Mouse (Mus musculus) forebrain, embryonic 12.5 days (tissue): ENCODE results near the gene Hydin. TPM values are rescaled to one million over a fixed set of nuclear protein-coding genes. Genes with fewer than 3 reads are reported as not detected.
"Not testable (repeated sequence)": the region's sequence is repeated elsewhere in the genome, so short reads cannot be mapped to it uniquely, and the experiment has no call there.

ENCODE experiments used
- ATAC-seq: fragments of 200-750 bp; cut with Nextera tagmentation; 2 replicates; pipeline ENCODE4 v1.8.0; 2017; ENCODE audit warnings: moderate TSS enrichment; ENCODE audit not compliant: low FRiP score
- H3K27ac ChIP-seq: fragments of 300-500 bp; sonication (generic); 2 replicates; pipeline ENCODE4 v1.5.1; 2016; ENCODE audit warnings: mild to moderate bottlenecking
- H3K27me3 ChIP-seq: fragments of 300-500 bp; sonication (generic); 2 replicates; pipeline ENCODE4 v1.6.1; 2016; ENCODE audit warnings: mild to moderate bottlenecking
- H3K36me3 ChIP-seq: fragments of 300-500 bp; sonication (generic); replicated peaks from 2 replicates; pipeline ENCODE4 v1.6.1; 2016; ENCODE audit warnings: mild to moderate bottlenecking
- H3K4me1 ChIP-seq: fragments of 300-500 bp; sonication (generic); 2 replicates; pipeline ENCODE4 v1.6.1; 2016
- H3K4me2 ChIP-seq: fragments of 300-500 bp; sonication (generic); 2 replicates; pipeline ENCODE4 v1.6.1; 2016; ENCODE audit warnings: mild to moderate bottlenecking, moderate library complexity
- H3K4me3 ChIP-seq: fragments of 300-500 bp; sonication (generic); replicated peaks from 2 replicates; pipeline ENCODE4 v1.5.1; 2016; ENCODE audit warnings: mild to moderate bottlenecking
- H3K9ac ChIP-seq: fragments of 300-500 bp; sonication (generic); 2 replicates; pipeline ENCODE4 v1.6.1; 2016; ENCODE audit warnings: mild to moderate bottlenecking
- H3K9me3 ChIP-seq: fragments of 300-500 bp; sonication (generic); 2 replicates; pipeline ENCODE4 v1.6.1; 2016
- WGBS: fragments of 180-500 bp; shearing (Covaris S2); methylation state at CpG from one replicate; pipeline ENCODE4 v1.1.7; 2016; 5-methylcytosine and 5-hydroxymethylcytosine counted together
- polyA plus RNA-seq: library from polyadenylated mRNA; unstranded; fragments of >200 nt; fragmentation: Nextera tagmentation; extraction: Ambion mirVana; gene quantifications from 2 replicates; pipeline ENCODE4 v1.2.1, GENCODE M21; 2016

The Hydin gene
- polyA plus RNA-seq, 1 experiment from 2014 or later, result 0.19 TPM

DNA sequence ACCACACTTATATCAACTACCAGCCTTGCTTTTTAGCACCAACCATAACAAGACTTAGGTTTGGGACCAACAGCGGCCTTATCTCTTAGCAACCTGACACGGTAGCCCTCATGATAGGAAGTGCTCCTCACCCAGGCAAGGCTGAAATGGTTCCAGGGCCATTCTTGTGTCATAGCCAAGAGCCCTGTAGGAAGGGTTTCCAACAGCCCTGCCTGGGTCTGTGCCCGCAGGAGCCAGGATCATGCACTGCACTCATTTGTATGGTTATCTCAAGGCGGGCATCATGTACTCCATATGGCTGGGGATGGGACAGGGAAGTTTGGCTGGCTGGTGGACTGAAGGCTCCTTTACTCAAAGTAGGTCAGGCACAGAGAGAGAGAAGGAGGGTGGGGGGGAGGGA is 3.9 kb downstream of the Hydin start:
- Histone ChIP-seq H3K36me3 (no peaks in the 10 kb centered on the region), H3K4me1 (peaks cover 12% of the 10 kb centered on the region), H3K4me2 (no peak overlapping the region), H3K27ac (no peak overlapping the region), H3K9ac (no peak overlapping the region), H3K4me3 (no peak overlapping the region), H3K9me3 (0 out of 2 replicates have a peak, but pooled peaks cover 2% of the 10 kb centered on the region), H3K27me3 (peaks cover 9% of the 10 kb centered on the region; the same call in 1 of the 2 replicates)
- ATAC-seq, result no peak
- 86% methylated on average over 4 of the region's 4 CpGs for WGBS

DNA sequence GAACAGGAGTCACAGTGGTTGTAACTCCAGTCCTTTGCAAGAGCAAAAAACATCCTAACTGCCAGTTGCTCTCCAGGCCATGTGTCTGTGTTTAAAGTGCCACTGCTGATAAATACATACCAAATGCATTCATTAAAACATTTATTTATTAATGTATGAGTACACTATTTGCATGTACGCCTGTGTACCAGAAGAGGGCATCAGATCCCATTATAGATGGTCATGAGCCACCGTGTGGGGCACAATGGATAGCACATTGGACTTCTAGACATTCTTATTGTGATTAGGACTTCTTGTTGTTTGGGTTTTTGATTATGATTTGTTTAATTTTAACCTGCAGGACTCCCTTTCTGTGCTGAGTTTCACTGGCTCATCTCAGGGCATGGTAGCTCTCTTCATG is 6.6 kb downstream of the Hydin start:
- ATAC-seq, result no peak
- WGBS, result 71% methylated on average over 2 of the region's 2 CpGs
- no peak overlapping the region for H3K4me2 ChIP-seq
- no peak overlapping the region for H3K27ac ChIP-seq
- no peak overlapping the region for H3K9ac ChIP-seq
- H3K9me3 ChIP-seq, result peaks cover 5% of the 10 kb centered on the region; the same call in 1 of the 2 replicates
- no peak overlapping the region for H3K4me3 ChIP-seq
- H3K27me3 ChIP-seq, result 0 out of 2 replicates have a peak, but pooled peaks cover 4% of the 10 kb centered on the region
- no peaks in the 10 kb centered on the region for H3K36me3 ChIP-seq
- H3K4me1 ChIP-seq, result peaks cover 14% of the 10 kb centered on the region

GRCm38 (mm10) chr8:110275465-110276258 is 8.9 kb downstream of the Hydin start:
- H3K27ac ChIP-seq, result peak overlapping the region; percentile 75
- H3K9me3 ChIP-seq, result peaks cover 3% of the 10 kb centered on the region; the same call in 1 of the 2 replicates
- 0 out of 2 replicates have a peak overlapping the region, but pooled peaks have one; percentile 2 for H3K4me2 ChIP-seq
- no peak overlapping the region for H3K9ac ChIP-seq
- ATAC-seq, result peak; percentile 70; the same call in 1 of the 2 replicates
- no peaks in the 10 kb centered on the region for H3K36me3 ChIP-seq
- H3K27me3 ChIP-seq, result no peaks in the 10 kb centered on the region
- H3K4me3 ChIP-seq, result no peak overlapping the region
- H3K4me1 ChIP-seq, result peaks cover 14% of the 10 kb centered on the region
- whole genome bisulfite sequencing, result 49% methylated on average over 21 of the region's 21 CpGs

DNA sequence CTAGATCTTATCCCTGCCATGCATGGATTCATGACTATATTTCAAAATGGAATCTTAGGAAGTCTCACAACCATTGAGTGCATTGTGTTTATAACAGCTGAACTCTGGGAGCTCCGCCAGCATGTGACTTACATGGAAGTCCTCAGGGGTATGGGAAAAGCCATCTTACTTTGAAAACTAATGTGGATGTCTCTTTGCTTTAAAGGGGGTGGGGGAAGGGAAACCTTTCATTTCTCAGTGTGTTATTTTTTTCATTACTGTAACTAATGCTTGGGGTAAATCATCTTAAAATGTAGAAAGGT is 9.4 kb downstream of the Hydin start:
- Histone ChIP-seq H3K4me3 (no peak overlapping the region), H3K4me1 (peaks cover 14% of the 10 kb centered on the region), H3K36me3 (no peaks in the 10 kb centered on the region), H3K9ac (no peak overlapping the region), H3K27ac (peak overlapping the region; percentile 75), H3K4me2 (0 out of 2 replicates have a peak overlapping the region, but pooled peaks have one; percentile 2), H3K27me3 (no peaks in the 10 kb centered on the region), H3K9me3 (peaks cover 3% of the 10 kb centered on the region; the same call in 1 of the 2 replicates)
- WGBS, result 65% methylated on average over 1 of the region's 1 CpGs
- ATAC-seq, result no peak

GRCm38 (mm10) chr8:110312715-110313114 is 45.9 kb downstream of the Hydin start:
- H3K9me3 ChIP-seq, result no peaks in the 10 kb centered on the region
- H3K27ac ChIP-seq, result no peak overlapping the region
- no peak overlapping the region for H3K4me2 ChIP-seq
- 0 out of 2 replicates have a peak, but pooled peaks cover 4% of the 10 kb centered on the region for H3K4me1 ChIP-seq
- ATAC-seq, result no peak
- H3K36me3 ChIP-seq, result no peaks in the 10 kb centered on the region
- no peak overlapping the region for H3K9ac ChIP-seq
- no peaks in the 10 kb centered on the region for H3K27me3 ChIP-seq
- H3K4me3 ChIP-seq, result no peak overlapping the region
- WGBS, result 97% methylated on average over 2 of the region's 2 CpGs

DNA sequence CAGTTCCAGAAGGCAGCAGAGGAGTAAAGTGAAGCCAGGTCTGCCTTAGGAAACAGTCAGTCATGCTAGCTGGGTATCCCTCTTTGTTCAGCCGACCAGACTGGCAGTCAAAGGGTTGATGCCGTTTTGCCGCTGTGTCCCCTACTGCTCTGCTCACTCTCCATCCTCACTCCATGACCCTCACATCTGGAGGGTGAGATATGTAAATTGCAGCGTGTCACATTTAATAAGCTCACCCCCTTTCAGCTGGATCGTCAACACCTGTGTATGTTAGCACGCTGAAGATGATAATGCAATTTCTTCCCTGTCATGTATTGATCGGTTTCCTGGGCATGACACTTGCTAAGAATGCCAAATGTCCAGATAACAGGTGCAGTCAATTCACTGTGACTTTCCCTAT is 49.0 kb downstream of the Hydin start:
- Histone ChIP-seq H3K4me2 (no peak overlapping the region), H3K4me3 (no peak overlapping the region), H3K27ac (no peak overlapping the region), H3K9me3 (no peaks in the 10 kb centered on the region), H3K4me1 (0 out of 2 replicates have a peak, but pooled peaks cover 4% of the 10 kb centered on the region), H3K27me3 (no peaks in the 10 kb centered on the region; the same call in 1 of the 2 replicates), H3K36me3 (no peaks in the 10 kb centered on the region), H3K9ac (no peak overlapping the region)
- 72% methylated on average over 7 of the region's 7 CpGs for WGBS
- ATAC-seq, result no peak

GRCm38 (mm10) chr8:110319586-110319985 is 52.8 kb downstream of the Hydin start:
- Histone ChIP-seq H3K36me3 (no peaks in the 10 kb centered on the region), H3K27ac (no peak overlapping the region), H3K9ac (no peak overlapping the region), H3K4me2 (no peak overlapping the region), H3K4me1 (0 out of 2 replicates have a peak, but pooled peaks cover 4% of the 10 kb centered on the region), H3K27me3 (no peaks in the 10 kb centered on the region; the same call in 1 of the 2 replicates), H3K4me3 (no peak overlapping the region), H3K9me3 (no peaks in the 10 kb centered on the region)
- ATAC-seq, result no peak
- 75% methylated on average over 4 of the region's 4 CpGs for WGBS

GRCm38 (mm10) chr8:110321446-110321845 is 54.7 kb downstream of the Hydin start:
- Histone ChIP-seq H3K4me3 (no peak overlapping the region), H3K4me1 (0 out of 2 replicates have a peak, but pooled peaks cover 4% of the 10 kb centered on the region), H3K9ac (no peak overlapping the region), H3K9me3 (no peaks in the 10 kb centered on the region), H3K4me2 (no peak overlapping the region), H3K36me3 (no peaks in the 10 kb centered on the region), H3K27ac (no peak overlapping the region), H3K27me3 (no peaks in the 10 kb centered on the region; the same call in 1 of the 2 replicates)
- ATAC-seq, result no peak
- 88% methylated on average over 2 of the region's 2 CpGs for WGBS

DNA sequence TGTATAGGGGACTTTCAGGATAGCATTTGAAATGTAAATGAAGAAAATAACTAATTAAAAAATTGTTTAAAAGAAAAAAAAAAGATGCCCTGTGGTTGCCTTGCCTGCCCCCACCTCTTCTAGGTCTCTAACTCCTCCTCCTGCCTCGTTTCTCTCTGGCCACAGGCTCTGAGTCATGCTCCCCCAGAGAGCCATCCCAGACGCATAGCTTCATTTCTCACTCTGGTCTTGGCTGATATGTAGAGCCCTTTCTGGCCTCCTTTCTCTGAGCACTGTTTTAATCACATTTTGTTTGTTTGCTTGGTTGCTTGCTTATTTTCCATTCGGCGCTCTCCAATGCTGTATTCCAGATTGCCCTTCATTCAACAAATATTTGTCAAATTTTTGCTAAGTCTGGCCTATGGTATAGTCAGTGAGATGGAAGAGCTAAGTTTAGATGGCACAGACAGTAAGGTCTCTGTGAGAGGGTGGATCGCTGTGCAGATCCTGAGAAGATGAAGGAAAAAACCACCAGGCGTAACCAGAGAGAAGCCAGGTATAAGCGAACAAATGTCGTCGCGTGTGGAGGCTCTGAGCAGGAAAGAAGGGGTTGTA is 57.3 kb downstream of the Hydin start:
- Histone ChIP-seq H3K27ac (no peak overlapping the region), H3K4me3 (no peak overlapping the region), H3K4me1 (no peaks in the 10 kb centered on the region), H3K27me3 (no peaks in the 10 kb centered on the region; the same call in 1 of the 2 replicates), H3K36me3 (no peaks in the 10 kb centered on the region), H3K9ac (no peak overlapping the region), H3K4me2 (no peak overlapping the region), H3K9me3 (no peaks in the 10 kb centered on the region)
- WGBS, result 86% methylated on average over 10 of the region's 10 CpGs
- ATAC-seq, result no peak

- H3K4me3 ChIP-seq, H3K4me1 ChIP-seq, ATAC-seq, H3K9me3 ChIP-seq, H3K27me3 ChIP-seq, H3K36me3 ChIP-seq, H3K4me2 ChIP-seq, H3K9ac ChIP-seq, H3K27ac ChIP-seq: not testable (repeated sequence)
Observed at GRCm38 (mm10) chr8:110327120-110327519, 60.3 kb downstream of the Hydin start.

DNA sequence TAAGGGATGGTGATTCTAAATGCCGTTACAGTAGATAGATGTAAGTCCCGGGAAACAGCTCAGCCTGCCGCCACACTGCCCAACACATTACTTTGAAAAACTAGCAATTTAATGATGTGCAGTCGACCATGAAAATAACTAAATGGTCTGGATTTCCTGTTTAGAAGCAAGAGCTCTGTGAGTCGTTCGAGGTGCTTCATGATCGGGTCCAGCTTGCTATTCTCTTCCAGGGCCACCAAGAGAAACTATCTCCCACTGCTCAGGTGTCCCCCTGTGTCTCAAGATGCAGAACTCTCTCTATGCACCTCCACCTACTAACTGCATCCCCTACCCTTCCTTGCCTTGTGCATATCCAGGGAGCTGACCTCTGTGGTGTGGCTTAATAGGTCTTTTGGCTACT is 66.6 kb downstream of the Hydin start:
- no peaks in the 10 kb centered on the region for H3K36me3 ChIP-seq
- H3K9ac ChIP-seq, result no peak overlapping the region
- H3K27me3 ChIP-seq, result no peaks in the 10 kb centered on the region
- H3K4me2 ChIP-seq, result no peak overlapping the region
- no peak for ATAC-seq
- H3K4me3 ChIP-seq, result no peak overlapping the region
- H3K9me3 ChIP-seq, result no peaks in the 10 kb centered on the region
- no peak overlapping the region for H3K27ac ChIP-seq
- 68% methylated on average over 7 of the region's 7 CpGs for WGBS
- no peaks in the 10 kb centered on the region for H3K4me1 ChIP-seq

DNA sequence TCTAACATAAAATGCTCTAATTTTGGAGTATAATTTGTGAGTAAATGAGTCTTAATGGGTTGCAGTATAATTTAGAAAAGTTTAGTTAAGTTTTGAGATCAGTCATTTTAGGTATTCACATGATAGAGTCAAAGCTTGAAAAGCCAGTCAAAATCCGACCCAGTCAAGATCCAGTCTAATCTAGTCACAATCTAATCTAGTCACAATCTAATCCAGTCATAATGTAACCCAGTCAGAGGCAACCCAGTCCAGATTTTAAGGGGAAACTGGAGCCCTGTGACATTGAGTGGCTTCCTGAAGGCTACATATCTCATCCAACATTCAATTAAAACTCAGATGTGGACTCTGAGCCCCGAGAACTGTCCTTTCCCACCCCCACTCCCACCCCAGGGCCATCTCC is 72.7 kb downstream of the Hydin start:
- Histone ChIP-seq H3K36me3 (no peaks in the 10 kb centered on the region), H3K4me1 (no peaks in the 10 kb centered on the region), H3K9ac (no peak overlapping the region), H3K27ac (no peak overlapping the region), H3K9me3 (no peaks in the 10 kb centered on the region), H3K27me3 (no peaks in the 10 kb centered on the region), H3K4me2 (no peak overlapping the region), H3K4me3 (no peak overlapping the region)
- WGBS, result 81% methylated on average over 2 of the region's 2 CpGs
- ATAC-seq, result no peak
